Mouse (Mus musculus) right cerebral cortex, postnatal 14 days (tissue): ENCODE measurements around the gene Hmx2.

ENCODE experiments used
- DNase-seq: peaks from one replicate; pipeline ENCODE4 v3.0.0; 2022

The Hmx2 gene

GRCm38 (mm10) chr7:131548473-131548872, at the start of gene Hmx2:
Gene Hmx2, plus strand, starts transcription at chr7:131548773.
- DNase-seq = no peak

- DNase-seq = no peak
Measured at GRCm38 (mm10) chr7:131503739-131504138, 44.8 kb upstream of the Hmx2 start.

DNA sequence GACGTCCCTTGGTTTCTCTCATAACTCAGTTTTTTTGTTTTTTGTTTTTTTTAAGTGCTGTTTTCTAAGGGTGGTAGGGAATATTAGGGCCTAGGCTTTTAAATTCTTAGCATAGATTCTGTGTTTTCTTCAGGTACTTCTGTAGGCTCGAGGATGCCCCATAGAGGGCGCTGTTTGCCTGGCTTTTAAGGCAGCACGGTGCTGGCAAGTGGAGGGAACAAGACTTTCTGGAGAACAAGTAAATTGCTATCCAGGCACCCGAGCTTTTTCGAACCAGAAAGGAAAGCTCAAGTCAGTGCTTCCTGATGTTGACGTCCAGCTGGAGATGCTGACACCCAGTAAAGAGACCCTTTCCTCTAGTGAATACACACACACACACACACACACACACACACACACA, 8.6 kb upstream of the Hmx2 start:
- DNase-seq = peak; percentile 90

DNA sequence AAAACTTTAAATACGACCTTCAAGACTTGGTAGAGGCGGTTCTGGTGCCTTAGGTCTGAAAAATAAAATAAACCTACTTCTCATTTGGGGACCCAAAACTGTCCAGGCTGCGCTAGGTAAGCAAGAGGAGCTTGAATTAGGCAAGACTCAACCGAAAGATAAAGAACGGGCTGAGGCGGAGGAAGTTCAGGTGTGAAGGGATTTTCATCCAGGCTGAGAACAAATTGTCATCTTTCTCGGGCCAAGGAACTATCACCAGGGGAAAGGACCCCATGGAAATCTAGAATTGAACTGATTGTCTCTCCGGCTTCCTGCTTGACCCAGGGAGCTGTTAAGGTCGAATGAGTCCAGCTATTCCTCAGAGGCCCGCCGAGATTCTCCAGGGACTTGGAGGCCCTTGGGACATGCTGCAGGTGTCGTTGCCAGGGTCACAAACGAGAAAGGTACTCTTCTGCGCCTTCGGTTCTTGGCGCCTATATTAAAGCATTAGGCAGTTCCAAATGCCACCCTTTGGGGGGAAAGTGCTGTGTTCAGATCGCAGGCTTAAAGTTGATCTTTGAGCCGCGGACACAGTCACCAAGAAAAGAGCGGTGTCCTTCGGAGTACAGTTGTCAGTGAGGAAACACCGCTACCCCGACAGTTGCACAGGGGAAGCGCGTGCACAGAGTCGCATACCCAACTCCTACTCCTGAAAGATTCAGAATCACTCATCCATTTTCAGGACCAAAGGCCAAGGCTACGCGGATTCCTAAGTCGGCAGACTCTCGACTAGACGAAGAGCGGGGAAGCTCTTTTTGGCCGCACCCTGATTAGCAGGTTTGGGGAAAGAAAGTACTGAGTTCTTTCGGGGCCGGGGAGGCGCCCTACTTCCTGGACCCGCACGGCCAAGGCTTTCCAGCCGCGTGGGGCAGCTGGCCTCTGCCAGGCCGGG, 7.1 kb upstream of the Hmx2 start:
- no peak for DNase-seq

GRCm38 (mm10) chr7:131542115-131542871, 6.3 kb upstream of the Hmx2 start, which contains the start of gene Hmx3:
Gene Hmx3, plus strand, starts transcription at chr7:131542867.
- DNase-seq = no peak

DNA sequence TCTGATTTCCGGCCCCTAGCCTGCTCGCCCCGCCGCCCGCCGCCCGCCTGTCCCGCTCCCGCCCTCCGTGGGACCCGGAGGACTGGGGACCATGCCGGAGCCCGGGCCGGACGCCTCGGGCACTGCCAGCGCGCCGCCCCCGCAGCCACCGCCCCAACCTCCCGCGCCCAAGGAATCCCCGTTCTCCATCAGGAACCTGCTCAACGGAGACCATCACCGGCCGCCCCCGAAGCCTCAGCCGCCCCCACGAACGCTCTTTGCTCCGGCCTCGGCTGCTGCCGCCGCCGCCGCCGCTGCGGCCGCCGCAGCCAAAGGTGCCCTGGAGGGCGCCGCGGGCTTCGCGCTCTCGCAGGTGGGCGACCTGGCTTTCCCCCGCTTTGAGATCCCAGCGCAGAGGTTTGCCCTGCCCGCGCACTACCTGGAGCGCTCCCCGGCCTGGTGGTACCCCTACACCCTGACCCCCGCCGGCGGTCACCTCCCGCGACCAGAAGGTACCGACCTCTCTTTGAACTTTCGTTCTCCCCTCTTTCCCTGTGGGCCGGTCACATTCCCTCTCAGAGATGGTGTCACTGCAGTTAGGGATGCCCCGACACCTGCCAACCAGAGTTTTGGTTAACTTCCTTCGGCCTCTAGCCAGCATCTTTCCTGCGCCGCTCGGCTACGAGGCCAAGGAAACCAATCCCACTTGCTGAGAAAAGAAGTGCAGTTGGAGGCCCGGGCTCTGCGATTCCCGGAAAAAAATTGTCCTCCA, 5.5 kb upstream of the Hmx2 start:
- DNase-seq = no peak

GRCm38 (mm10) chr7:131543623-131544481, 4.7 kb upstream of the Hmx2 start:
- DNase-seq = no peak

- DNase-seq = no peak
Measured at GRCm38 (mm10) chr7:131544871-131545270, 3.7 kb upstream of the Hmx2 start.

- DNase-seq = no peak
Measured at GRCm38 (mm10) chr7:131545701-131546385, 2.7 kb upstream of the Hmx2 start.

DNA sequence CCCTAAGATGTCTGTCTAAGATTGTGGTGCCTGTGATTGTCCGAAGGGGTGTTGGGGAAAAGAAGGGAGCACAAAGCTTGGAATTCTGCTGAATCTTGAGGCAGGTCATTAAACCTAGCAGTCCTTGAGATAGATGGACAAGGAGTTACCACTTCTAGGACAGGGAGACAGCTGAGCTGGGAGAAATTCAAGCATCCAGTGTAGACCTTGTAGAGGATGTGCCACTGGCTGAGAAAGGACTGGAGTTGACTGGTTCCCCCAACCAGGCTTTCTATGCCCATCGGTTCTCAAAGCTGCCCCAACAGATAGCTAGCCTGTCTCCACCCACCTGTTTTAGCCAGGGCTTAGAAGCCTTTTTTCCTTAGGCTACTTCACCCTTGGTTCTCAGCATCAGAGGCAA, 2.1 kb upstream of the Hmx2 start:
- DNase-seq = no peak

DNA sequence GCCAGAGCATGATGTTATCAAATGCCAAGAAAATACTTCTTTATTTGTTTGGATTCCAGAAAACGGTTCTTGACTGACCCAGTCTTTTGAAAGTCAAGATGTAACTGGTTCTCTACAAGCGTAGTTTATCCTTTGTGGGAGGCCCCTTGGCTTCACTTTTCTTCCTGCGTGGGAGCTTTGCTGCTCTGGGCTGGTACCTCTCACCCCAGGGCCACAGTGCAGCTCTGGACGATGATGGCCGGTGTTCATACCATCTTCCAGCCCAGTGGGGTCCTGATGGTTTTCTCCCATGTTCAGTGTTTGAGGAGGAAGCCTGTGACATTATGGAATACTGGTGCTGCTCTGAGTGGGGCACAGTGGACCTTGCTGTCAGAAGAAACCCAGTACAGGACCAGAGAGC, 1.1 kb upstream of the Hmx2 start:
- no peak for DNase-seq

GRCm38 (mm10) chr7:131551471-131551870, 2.9 kb downstream of the Hmx2 start:
- no peak for DNase-seq

DNA sequence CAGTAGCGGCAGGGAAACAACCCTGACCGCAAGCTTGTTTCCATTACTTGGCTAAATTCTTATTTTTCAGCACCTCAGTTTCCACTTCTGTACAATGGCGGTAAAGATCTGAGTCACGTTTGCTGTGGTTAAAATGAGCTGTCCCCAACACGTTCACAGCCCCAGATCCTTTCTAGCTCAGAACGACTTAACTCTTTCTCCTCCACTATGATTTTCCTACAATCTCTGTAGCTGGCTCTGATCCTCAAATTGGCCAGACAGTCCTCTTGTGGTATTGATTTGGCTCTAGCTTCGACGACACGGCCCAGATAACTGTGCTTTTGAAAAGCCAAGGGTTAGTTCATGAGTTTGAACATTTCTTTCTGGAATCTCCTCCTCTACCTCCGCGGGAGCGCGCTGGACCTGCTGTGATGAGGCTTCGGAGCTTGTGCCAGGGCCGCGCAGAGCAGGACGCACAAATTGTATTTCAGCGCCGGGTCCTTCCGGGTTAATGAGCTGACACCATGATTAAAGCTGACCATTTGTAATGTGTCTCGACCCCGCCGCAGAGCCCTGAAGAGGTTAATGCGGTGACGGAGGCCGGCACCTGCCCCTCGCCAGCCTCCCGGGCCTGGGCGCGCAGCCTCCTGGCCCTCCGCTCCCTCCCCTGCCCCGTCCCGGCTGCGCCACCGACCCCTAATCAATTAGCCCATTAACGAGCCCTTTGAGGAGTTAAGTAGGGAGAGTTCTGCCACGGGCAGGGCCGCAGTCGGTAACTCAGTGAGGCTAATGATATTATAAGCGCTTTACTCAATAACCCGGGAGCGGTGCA, 3.6 kb downstream of the Hmx2 start:
- DNase-seq = no peak

DNA sequence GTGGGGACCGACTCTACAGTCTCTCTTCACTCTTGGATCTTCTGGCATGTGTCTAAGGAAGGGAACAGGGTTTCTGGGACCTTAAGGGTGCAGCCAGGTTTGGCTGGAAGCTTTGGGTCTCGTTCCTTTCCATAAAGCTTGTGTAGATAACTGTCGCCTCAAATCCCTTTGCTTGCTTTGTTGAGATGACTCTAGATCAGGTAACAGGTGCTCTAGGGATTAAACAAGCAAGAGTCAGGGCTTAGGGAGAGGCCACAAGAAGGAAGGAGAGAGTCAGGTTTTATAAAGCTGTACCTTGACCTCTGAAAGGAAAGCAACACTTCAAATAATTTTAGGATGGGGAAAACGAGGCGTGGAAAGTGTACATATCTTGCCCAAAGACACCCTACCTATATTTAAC, 4.2 kb downstream of the Hmx2 start:
- no peak for DNase-seq

DNA sequence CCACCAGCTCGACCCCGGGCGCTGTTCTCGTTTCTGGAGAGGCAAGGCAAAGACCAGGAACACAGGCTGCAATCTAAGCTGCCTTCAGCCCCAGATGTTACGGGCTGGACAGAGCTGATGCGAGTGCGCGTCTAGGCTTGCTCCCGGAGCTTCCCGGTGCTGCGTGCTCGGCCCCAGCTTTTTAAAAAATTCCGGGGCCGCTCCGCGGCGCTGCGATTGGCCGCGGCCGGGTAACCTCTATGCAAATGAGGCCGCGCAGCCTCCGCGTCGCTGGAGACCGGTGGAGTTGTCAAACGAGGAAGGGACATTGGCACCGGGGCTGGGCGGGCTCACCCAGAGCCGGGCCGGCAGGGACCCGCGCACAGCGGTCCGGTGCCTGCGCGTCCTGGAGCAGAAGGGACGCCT, 5.2 kb downstream of the Hmx2 start:
- no peak for DNase-seq

DNA sequence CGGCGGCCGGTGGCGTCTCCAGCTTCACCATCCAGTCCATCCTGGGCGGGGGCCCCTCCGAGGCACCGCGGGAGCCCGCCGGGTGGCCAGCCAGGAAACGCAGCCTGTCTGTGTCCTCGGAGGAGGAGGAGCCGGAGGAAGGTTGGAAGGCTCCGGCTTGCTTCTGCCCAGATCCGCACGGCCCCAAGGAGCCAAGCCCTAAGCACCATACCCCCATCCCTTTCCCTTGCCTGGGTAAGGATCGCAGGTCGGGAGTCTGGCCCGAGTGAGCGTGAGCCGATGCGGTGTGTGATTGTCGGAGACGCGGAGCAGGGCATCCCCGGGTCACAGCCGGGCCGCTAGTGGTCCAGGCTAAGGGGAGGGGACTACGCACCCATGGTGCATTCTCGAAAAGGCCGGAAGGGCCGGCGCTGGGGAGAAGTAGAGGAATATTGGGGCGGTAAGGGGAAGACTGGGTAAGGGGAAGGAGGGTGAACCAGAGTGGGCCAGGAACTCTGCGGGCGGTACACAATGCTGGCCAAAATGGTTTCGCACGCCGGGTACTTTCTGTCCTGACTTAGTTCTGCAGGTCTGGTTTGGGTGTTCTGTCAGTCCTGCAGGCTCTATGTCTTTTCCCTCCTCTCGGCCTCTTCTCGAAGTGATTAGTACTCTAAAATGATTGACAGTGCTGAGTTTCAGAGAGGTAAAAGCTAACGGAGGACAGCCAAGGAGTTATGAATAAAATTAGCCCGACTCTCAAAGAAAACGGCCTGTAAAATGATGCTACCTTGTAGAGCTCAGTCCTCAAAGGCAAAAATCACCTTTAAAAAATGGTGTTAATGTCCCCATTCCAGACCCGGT, 6.0 kb downstream of the Hmx2 start:
- no peak for DNase-seq

GRCm38 (mm10) chr7:131555301-131556081, 6.9 kb downstream of the Hmx2 start:
- DNase-seq = no peak

GRCm38 (mm10) chr7:131556116-131556515, 7.5 kb downstream of the Hmx2 start:
- DNase-seq = no peak
